Mouse (Mus musculus): ENCODE data around the gene Gm21988. TPM values are rescaled to one million over a fixed set of nuclear protein-coding genes. Genes with fewer than 3 reads are reported as not detected.

Gm21988 gene
- total RNA-seq (2021), result 1 to 10 TPM; 5.9 to 7.3 TPM
- long read RNA-seq, experiment 1, partial matches to known transcripts, result 12 of 14 reads
- long read RNA-seq, experiment 1, other reads (novel, unspliced or antisense), result 2 of 14 reads
- long read RNA-seq, experiment 2, partial matches to known transcripts, result 6 of 8 reads
- long read RNA-seq, experiment 2, other reads (novel, unspliced or antisense), result 2 of 8 reads

- intact Hi-C loops (cut with DNase I), result no loop called here
- DNase-seq (ENCODE audit: low spot score in 2 of 2), result peak; percentile 81 to 89
Measured at GRCm38 (mm10) chr11:70239541-70240279, at the start of gene Gm21988, which contains the start of gene Rnasek. Gene Gm21988 (minus strand): TSS chr11:70239830. Gene Rnasek (minus strand): TSS chr11:70239842.

DNA sequence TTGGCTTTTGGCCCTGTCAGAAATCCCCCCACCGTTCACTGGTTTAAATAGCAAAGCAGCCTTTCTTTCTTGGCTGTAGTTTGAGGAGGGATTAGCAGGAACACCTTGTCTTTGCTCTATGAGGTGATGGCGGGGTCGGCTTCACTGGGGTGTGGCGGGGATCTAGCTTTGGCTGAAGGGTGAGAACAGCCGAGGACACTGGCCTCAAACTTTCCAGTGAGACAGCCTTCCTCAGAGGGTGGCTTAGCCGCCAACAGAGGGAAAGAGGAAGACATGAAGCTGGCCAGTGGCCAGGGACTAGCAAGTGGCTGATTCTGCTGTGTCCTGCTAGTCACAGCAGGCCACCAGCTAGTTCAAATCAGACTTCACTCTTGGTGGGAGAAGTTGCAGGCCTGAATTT is 49.6 kb upstream of the Gm21988 start:
- DNase-seq (ENCODE audit: low spot score in 2 of 2), result peak; percentile 31 to 56
- intact Hi-C loops (cut with DNase I), result no loop called here

DNA sequence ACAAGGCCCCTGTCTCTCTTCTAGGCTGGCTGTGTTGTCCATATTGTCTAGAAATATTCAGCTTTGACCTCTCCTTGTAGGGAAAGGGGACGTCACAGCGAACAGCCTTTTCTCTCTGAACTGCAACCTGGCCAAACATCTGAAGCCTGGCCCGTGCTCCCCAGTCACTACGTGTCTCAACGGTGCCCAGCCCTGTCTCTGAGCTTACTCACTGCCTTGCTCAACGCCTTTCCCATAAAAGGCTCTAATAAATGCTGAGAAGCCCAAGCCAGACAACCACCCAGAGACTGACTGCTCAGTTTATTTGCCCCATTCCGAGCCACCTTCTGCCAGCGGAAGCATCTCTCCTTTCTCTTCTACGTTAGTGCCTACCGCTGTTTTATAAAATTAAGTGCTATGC is 48.5 kb upstream of the Gm21988 start:
- intact Hi-C loops (cut with DNase I), result no loop called here
- DNase-seq (ENCODE audit: low spot score in 2 of 2), result no peak

DNA sequence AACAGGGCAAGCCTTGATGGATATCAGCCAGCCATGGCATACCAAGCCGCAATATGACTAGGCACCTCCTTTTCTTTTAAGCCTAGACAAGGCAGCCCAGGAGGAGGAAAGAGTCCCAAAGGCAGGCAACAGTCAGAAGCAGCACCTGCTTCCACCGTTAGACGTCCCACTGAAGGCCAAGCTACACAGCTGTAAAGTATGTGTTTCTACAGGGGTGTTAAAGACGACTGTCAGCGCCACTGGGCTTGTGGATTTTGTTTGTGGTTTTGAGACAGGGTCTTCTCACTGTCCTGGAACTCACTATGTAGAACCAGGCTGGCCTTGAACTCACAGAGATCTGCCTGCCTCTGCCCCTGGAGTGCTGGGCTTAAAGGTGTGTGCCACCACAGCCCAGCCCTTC is 46.1 kb upstream of the Gm21988 start:
- intact Hi-C loops (cut with DNase I), result no loop called here
- DNase-seq (ENCODE audit: low spot score in 2 of 2), result no peak

DNA sequence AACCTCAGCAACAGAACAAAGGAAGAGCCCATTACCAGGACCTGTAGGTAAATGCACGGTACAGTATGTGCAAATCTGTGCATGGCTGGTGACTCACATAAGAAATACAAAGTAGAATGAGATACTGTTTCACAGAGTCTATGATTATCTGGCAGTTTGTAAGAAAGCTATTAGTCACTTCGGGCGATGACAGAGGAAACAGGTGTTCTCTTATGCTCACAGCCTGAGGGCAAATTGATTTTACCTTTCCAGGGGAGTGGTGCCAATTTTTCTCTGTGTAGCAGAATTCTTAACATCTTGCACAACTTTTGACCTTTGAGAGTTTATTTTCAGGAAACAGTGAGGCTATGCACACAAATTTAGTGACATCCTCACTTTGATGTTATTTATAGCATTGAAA is 45.1 kb upstream of the Gm21988 start:
- intact Hi-C loops (cut with DNase I), result no loop called here
- no peak for DNase-seq (ENCODE audit: low spot score in 2 of 2)

DNA sequence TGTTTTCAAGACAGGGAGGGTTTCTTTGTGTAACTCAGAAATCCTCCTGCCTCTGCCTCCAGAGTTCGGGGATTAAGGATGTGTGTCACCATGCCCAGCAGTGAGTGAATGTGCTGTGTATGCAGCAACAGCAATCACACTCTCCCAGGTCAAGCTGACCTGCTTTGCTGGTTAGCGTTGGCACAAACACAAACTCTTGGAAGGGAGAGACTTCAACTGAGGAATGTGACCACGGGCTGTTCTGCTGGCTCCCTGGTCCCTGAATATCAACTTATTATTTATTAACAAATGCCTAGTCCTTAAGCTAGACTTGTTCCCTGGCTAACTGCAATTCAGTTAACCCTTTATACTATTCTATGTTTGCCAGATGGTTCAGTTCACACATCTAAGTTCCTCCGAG is 44.0 kb upstream of the Gm21988 start:
- intact Hi-C loops (cut with DNase I), result no loop called here
- no peak for DNase-seq (ENCODE audit: low spot score in 2 of 2)

DNA sequence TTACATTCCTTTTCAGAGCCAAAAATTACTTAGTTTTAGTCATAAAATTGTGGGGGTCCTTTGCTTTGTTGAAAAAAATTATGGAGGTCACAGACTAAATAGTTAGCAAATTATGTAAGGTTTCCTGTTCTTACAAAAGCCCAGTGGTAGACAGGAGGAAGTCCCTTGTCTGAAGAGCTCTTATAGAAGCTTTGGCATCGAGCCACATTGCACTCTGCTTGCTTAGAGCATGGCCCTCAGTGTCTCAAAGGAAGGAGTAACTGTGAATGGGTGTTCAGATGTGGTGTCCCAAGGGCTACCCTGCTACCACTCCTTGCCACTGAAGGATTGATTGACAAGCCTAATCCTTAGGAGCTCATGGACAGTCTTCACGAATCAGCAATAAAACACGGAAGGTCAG is 40.8 kb upstream of the Gm21988 start:
- intact Hi-C loops (cut with DNase I), result no loop called here
- peak in 1 of 2 experiments; percentile 43 for DNase-seq (ENCODE audit: low spot score in 2 of 2)

- DNase-seq (ENCODE audit: low spot score in 2 of 2), result no peak
- intact Hi-C loops (cut with DNase I), result no loop called here
Measured at GRCm38 (mm10) chr11:70278961-70279360, 39.3 kb upstream of the Gm21988 start.

GRCm38 (mm10) chr11:70271641-70272040 is 32.0 kb upstream of the Gm21988 start:
- intact Hi-C loops (cut with DNase I), result no loop called here
- no peak for DNase-seq (ENCODE audit: low spot score in 2 of 2)

DNA sequence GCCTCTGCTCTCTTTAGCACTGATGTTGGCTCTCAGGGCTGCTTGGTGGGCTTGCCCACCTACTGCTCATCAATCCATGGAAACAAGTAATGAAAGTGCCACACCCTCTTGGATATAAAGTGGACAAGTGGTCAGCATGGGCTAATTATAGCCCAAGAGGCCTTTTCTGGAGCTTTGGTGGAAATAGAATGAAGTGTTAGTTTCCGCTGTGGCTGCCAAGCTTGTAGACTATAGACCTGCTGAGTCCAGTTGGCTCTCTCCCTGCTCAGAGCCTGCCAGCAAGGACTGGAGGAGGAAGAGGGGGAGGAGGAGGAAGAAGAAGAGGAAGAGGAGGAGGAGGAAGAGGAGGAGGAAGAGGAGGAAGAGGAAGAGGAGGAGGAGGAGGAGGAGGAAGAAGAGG is 26.8 kb upstream of the Gm21988 start:
- DNase-seq (ENCODE audit: low spot score in 2 of 2), result no peak
- intact Hi-C loops (cut with DNase I), result no loop called here

DNA sequence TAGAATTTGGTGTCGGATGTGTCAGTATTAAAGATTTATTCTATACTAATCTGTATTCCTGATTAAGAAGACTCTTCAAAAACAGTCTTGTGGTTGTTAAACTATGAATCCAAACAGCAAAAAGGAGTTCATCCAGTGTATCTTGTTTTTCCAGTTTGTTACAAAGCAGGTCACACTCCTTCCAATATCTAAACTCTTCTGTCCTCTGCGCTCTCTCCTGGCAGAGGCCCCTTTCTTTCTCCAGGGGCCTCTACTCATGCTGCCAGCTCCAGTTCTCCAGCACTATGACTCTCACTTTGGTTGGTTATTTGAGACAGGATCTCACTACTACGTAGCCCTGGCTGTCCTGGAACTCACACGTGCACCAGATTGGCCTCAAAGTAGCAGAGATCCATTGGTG is 26.2 kb upstream of the Gm21988 start:
- intact Hi-C loops (cut with DNase I), result no loop called here

GRCm38 (mm10) chr11:70265252-70265651 is 25.6 kb upstream of the Gm21988 start:
- intact Hi-C loops (cut with DNase I), result no loop called here
- no peak for DNase-seq (ENCODE audit: low spot score in 2 of 2)

More for the DNA sequence above, 26.2 kb upstream of the Gm21988 start:
- DNase-seq (ENCODE audit: low spot score in 2 of 2), result no peak

DNA sequence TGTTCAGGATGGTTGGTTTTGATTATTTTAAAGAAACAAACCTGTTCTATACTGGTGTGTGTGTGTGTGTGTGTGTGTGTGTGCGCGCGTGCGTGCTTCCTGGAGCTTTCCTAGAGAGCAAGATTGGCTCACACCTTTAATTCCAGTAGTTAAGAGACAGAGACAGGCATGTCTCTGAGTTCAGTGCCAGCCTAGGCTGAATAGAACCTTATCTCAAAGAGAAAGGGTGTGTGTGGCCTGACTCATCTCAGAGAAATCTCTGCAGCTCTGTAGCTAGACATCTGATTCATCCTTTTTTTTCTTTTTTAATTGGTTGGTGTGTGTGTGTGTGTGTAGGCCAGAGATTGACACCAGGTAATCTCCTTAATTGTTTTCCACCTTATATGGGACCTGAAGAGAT is 19.4 kb upstream of the Gm21988 start:
- no peak for DNase-seq (ENCODE audit: low spot score in 2 of 2)
- intact Hi-C loops (cut with DNase I), result no loop called here

- intact Hi-C loops (cut with DNase I), result loop anchor here (2.0 kb wide), 1 partner anchor 54 kb away; no protein-coding TSS in a partner anchor
- DNase-seq (ENCODE audit: low spot score in 2 of 2), result no peak
Measured at GRCm38 (mm10) chr11:70254931-70255531, 15.4 kb upstream of the Gm21988 start, which contains the start of gene Alox12. Gene Alox12 (minus strand): TSS chr11:70255353.

DNA sequence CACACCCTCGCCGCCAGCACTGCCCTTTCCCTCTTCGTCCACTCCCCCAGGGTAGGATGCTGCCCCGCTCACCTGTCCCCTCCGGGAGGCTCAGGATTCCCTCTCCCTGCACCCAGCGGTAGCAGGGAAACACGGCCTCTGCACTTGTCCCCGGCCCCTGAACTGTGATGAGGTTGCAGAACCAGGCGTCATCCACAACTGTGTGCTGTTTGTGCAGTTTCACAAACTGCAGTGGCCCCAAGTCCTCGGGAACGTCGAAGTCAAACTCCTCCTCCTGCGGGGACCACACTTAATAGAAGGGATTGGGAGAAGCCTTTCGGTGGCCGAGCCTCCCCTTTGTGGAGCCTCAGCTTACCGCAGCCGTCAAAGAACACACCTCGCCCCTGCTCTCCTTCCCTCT is 14.7 kb upstream of the Gm21988 start:
- intact Hi-C loops (cut with DNase I), result loop anchor here (2.0 kb wide), 1 partner anchor 54 kb away; no protein-coding TSS in a partner anchor
- DNase-seq (ENCODE audit: low spot score in 2 of 2), result no peak

- DNase-seq (ENCODE audit: low spot score in 2 of 2), result no peak
- intact Hi-C loops (cut with DNase I), result no loop called here
Measured at GRCm38 (mm10) chr11:70251853-70252252, 12.2 kb upstream of the Gm21988 start.

DNA sequence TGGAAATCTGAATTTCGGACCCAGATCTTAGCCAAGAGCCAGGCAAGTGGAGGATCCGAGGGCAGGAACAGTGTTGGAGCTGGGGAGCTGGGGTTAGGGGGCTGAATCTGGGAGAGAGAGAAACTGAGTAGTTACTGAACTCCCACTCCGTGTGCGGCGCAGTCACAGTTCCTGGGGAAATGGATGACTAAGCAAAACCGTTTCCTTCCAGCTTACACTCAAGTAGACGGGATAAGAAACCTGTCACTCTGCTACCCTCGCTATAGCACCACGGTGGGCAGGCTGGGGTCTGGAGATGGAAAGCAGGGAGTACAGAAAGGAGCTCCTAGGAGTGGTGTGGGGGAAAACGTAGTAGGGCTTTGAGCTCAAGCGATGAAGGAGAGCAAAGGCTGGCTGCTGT is 10.5 kb upstream of the Gm21988 start:
- intact Hi-C loops (cut with DNase I), result no loop called here

DNA sequence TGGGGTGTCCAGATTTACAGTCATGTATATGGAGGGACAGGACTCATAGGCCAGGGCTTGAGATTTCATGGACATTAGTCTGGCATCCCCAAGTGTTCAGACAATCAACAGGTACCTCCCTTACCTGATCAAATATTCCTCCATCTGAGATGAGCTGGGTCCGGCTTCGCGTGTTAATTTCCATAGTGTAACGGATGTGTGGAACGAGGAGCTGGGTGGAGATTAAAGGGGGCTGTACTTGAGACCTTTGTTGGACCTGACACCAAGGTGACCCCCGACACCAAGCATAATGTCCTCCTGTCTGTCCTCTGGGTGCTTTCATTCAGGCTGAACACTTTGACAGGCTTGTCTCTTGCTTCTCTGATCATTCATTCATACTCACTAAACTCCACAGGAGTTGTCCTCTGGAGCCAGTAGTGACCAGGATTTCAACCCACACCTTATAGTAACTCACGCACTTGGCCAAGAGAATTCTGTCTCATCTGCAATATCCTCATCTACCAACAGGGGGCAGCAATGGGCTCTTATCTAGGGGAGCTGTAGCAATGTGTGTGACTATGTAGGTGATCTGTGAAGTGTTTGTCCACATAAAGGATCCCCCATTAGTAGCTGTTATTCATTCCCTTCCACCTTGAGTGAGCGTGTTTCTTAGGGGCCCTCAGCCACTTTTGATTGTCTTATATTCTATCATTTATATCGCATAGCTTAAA is 7.7 kb upstream of the Gm21988 start:
- intact Hi-C loops (cut with DNase I), result no loop called here
- DNase-seq (ENCODE audit: low spot score in 2 of 2), result peak in 1 of 2 experiments; percentile 67

More for the DNA sequence above, 10.5 kb upstream of the Gm21988 start:
- no peak for DNase-seq (ENCODE audit: low spot score in 2 of 2)

DNA sequence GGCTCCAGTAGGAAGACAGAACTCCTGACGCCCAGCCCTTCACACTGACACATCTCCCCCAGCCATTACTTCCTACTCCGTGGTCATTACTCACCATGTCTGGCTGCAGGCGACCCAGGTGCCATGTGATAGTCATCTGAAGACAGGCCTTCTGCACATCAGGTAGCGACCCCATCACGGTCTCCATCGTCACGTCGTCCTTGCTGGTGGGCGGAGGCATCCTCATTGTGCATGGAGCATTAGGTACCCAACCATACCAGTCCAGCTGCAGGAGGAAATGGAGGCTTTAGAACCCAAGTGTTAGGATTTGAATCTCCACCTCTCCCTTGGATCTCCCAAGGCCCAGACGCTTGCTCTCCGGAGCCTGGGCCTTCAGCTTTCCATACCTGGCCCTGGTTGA is 3.0 kb upstream of the Gm21988 start:
- no peak for DNase-seq (ENCODE audit: low spot score in 2 of 2)
- intact Hi-C loops (cut with DNase I), result no loop called here

All from left cerebral cortex, postnatal 14 days (tissue).